Mouse (Mus musculus): ENCODE measurements at regions not wholly inside any gene's neighbourhood (a gene's known extent, or its start where the extent isn't known, plus 50 kb on each side); places are given as distances from the start of the nearest gene placed in this dataset.

GRCm38 (mm10) chr3:143379193-143379592 lies 497.4 kb upstream of the Pkn2 start:
- H3K36me3 ChIP-seq = no peaks in the 10 kb centered on the region
- 0 out of 2 replicates have a peak, but pooled peaks cover 4% of the 10 kb centered on the region for H3K4me1 ChIP-seq

GRCm38 (mm10) chr3:143377446-143377845 lies 495.6 kb upstream of the Pkn2 start:
- Histone ChIP-seq H3K4me2 (no peak overlapping the region), H3K4me3 (replicated peaks) (no peak overlapping the region), H3K27me3 (no peaks in the 10 kb centered on the region), H3K36me3 (no peaks in the 10 kb centered on the region), H3K4me1 (0 out of 2 replicates have a peak, but pooled peaks cover 4% of the 10 kb centered on the region), H3K27ac (no peak overlapping the region), H3K9me3 (replicated peaks) (no peaks in the 10 kb centered on the region), H3K9ac (no peak overlapping the region)
- no peak for ATAC-seq (replicated peaks; ENCODE audit: low FRiP score)
- WGBS = 86% methylated on average over 5 of the region's 5 CpGs

More at GRCm38 (mm10) chr3:143379193-143379592, 497.4 kb upstream of the Pkn2 start:
- Histone ChIP-seq H3K9ac (no peak overlapping the region), H3K4me3 (replicated peaks) (no peak overlapping the region), H3K4me2 (no peak overlapping the region), H3K27ac (no peak overlapping the region), H3K9me3 (replicated peaks) (no peaks in the 10 kb centered on the region), H3K27me3 (no peaks in the 10 kb centered on the region)
- peak; percentile 90 for ATAC-seq (replicated peaks; ENCODE audit: low FRiP score)
- WGBS = 11% methylated on average over 13 of the region's 13 CpGs

- 31% methylated on average over 10 of the region's 10 CpGs for WGBS
Measured at GRCm38 (mm10) chr3:143375527-143376061, 493.8 kb upstream of the Pkn2 start.

GRCm38 (mm10) chr3:143373501-143373900 lies 491.7 kb upstream of the Pkn2 start:
- no peak overlapping the region for H3K9ac ChIP-seq
- WGBS = 89% methylated on average over 1 of the region's 1 CpGs
- no peaks in the 10 kb centered on the region for H3K27me3 ChIP-seq
- H3K4me2 ChIP-seq = no peak overlapping the region
- H3K4me3 ChIP-seq (replicated peaks) = no peak overlapping the region
- no peaks in the 10 kb centered on the region for H3K9me3 ChIP-seq (replicated peaks)
- H3K36me3 ChIP-seq = no peaks in the 10 kb centered on the region
- 0 out of 2 replicates have a peak, but pooled peaks cover 4% of the 10 kb centered on the region for H3K4me1 ChIP-seq
- H3K27ac ChIP-seq = no peak overlapping the region
- no peak for ATAC-seq (replicated peaks; ENCODE audit: low FRiP score)

More at GRCm38 (mm10) chr3:143375527-143376061, 493.8 kb upstream of the Pkn2 start:
- H3K4me3 ChIP-seq (replicated peaks) = no peak overlapping the region
- 0 out of 2 replicates have a peak, but pooled peaks cover 4% of the 10 kb centered on the region for H3K4me1 ChIP-seq
- ATAC-seq (replicated peaks; ENCODE audit: low FRiP score) = peak; percentile 72
- no peaks in the 10 kb centered on the region for H3K9me3 ChIP-seq (replicated peaks)
- no peak overlapping the region for H3K9ac ChIP-seq
- H3K27me3 ChIP-seq = no peaks in the 10 kb centered on the region
- no peaks in the 10 kb centered on the region for H3K36me3 ChIP-seq
- H3K4me2 ChIP-seq = no peak overlapping the region
- no peak overlapping the region for H3K27ac ChIP-seq

GRCm38 (mm10) chr3:143369002-143369401 lies 487.2 kb upstream of the Pkn2 start:
- Histone ChIP-seq H3K27ac (no peak overlapping the region), H3K4me3 (replicated peaks) (no peak overlapping the region), H3K4me2 (no peak overlapping the region), H3K9ac (no peak overlapping the region), H3K36me3 (no peaks in the 10 kb centered on the region), H3K4me1 (no peaks in the 10 kb centered on the region), H3K27me3 (no peaks in the 10 kb centered on the region), H3K9me3 (replicated peaks) (no peaks in the 10 kb centered on the region)
- WGBS = 97% methylated on average over 1 of the region's 1 CpGs
- no peak for ATAC-seq (replicated peaks; ENCODE audit: low FRiP score)

GRCm38 (mm10) chr3:143340032-143340431 lies 458.2 kb upstream of the Pkn2 start:
- 79% methylated on average over 7 of the region's 7 CpGs for WGBS
- H3K9me3 ChIP-seq (replicated peaks) = no peaks in the 10 kb centered on the region
- no peak overlapping the region for H3K9ac ChIP-seq
- H3K4me1 ChIP-seq = no peaks in the 10 kb centered on the region
- H3K27ac ChIP-seq = no peak overlapping the region
- H3K27me3 ChIP-seq = no peaks in the 10 kb centered on the region
- H3K4me3 ChIP-seq (replicated peaks) = no peak overlapping the region
- no peaks in the 10 kb centered on the region for H3K36me3 ChIP-seq
- no peak overlapping the region for H3K4me2 ChIP-seq
- ATAC-seq (replicated peaks; ENCODE audit: low FRiP score) = peak; percentile 87

- ATAC-seq (replicated peaks; ENCODE audit: low FRiP score) = peak; percentile 82
- 0 out of 2 replicates have a peak overlapping the region, but pooled peaks have one; percentile 32 for H3K27ac ChIP-seq
- 72% methylated on average over 3 of the region's 3 CpGs for WGBS
Measured at GRCm38 (mm10) chr3:143333339-143333738, 451.5 kb upstream of the Pkn2 start.

GRCm38 (mm10) chr3:143328521-143328920 lies 446.7 kb upstream of the Pkn2 start:
- Histone ChIP-seq H3K36me3 (no peaks in the 10 kb centered on the region), H3K9ac (no peak overlapping the region), H3K27me3 (no peaks in the 10 kb centered on the region), H3K9me3 (replicated peaks) (no peaks in the 10 kb centered on the region), H3K27ac (no peak overlapping the region), H3K4me1 (no peaks in the 10 kb centered on the region), H3K4me3 (replicated peaks) (no peak overlapping the region), H3K4me2 (no peak overlapping the region)
- no peak for ATAC-seq (replicated peaks; ENCODE audit: low FRiP score)

More at GRCm38 (mm10) chr3:143333339-143333738, 451.5 kb upstream of the Pkn2 start:
- no peak overlapping the region for H3K9ac ChIP-seq
- H3K4me1 ChIP-seq = no peaks in the 10 kb centered on the region
- H3K4me2 ChIP-seq = no peak overlapping the region
- H3K4me3 ChIP-seq (replicated peaks) = no peak overlapping the region
- no peaks in the 10 kb centered on the region for H3K27me3 ChIP-seq
- no peaks in the 10 kb centered on the region for H3K9me3 ChIP-seq (replicated peaks)
- H3K36me3 ChIP-seq = no peaks in the 10 kb centered on the region

GRCm38 (mm10) chr3:143327652-143328051 lies 445.8 kb upstream of the Pkn2 start:
- Histone ChIP-seq H3K27me3 (no peaks in the 10 kb centered on the region), H3K9ac (no peak overlapping the region), H3K36me3 (no peaks in the 10 kb centered on the region), H3K4me2 (no peak overlapping the region), H3K4me3 (replicated peaks) (no peak overlapping the region), H3K9me3 (replicated peaks) (no peaks in the 10 kb centered on the region), H3K27ac (no peak overlapping the region), H3K4me1 (no peaks in the 10 kb centered on the region)
- no peak for ATAC-seq (replicated peaks; ENCODE audit: low FRiP score)
- 68% methylated on average over 4 of the region's 4 CpGs for WGBS

GRCm38 (mm10) chr3:143316457-143316856 lies 434.7 kb upstream of the Pkn2 start:
- Histone ChIP-seq H3K27me3 (no peaks in the 10 kb centered on the region), H3K4me1 (no peaks in the 10 kb centered on the region), H3K9me3 (replicated peaks) (no peaks in the 10 kb centered on the region), H3K9ac (no peak overlapping the region), H3K4me2 (no peak overlapping the region), H3K36me3 (no peaks in the 10 kb centered on the region), H3K4me3 (replicated peaks) (no peak overlapping the region), H3K27ac (no peak overlapping the region)
- ATAC-seq (replicated peaks; ENCODE audit: low FRiP score) = no peak
- WGBS = 62% methylated on average over 7 of the region's 7 CpGs

GRCm38 (mm10) chr3:143291793-143292192 lies 410.0 kb upstream of the Pkn2 start:
- no peaks in the 10 kb centered on the region for H3K36me3 ChIP-seq
- H3K4me2 ChIP-seq = no peak overlapping the region
- no peak overlapping the region for H3K4me3 ChIP-seq (replicated peaks)
- 82% methylated on average over 4 of the region's 4 CpGs for WGBS
- H3K4me1 ChIP-seq = no peaks in the 10 kb centered on the region
- no peaks in the 10 kb centered on the region for H3K9me3 ChIP-seq (replicated peaks)
- H3K27me3 ChIP-seq = no peaks in the 10 kb centered on the region
- no peak overlapping the region for H3K27ac ChIP-seq
- no peak for ATAC-seq (replicated peaks; ENCODE audit: low FRiP score)
- H3K9ac ChIP-seq = no peak overlapping the region

- no peak for ATAC-seq (replicated peaks; ENCODE audit: low FRiP score)
- Histone ChIP-seq H3K27ac (no peak overlapping the region), H3K4me2 (no peak overlapping the region), H3K4me1 (no peaks in the 10 kb centered on the region), H3K27me3 (no peaks in the 10 kb centered on the region), H3K9me3 (replicated peaks) (no peaks in the 10 kb centered on the region), H3K9ac (no peak overlapping the region), H3K36me3 (no peaks in the 10 kb centered on the region), H3K4me3 (replicated peaks) (no peak overlapping the region)
- 89% methylated on average over 6 of the region's 6 CpGs for WGBS
Measured at GRCm38 (mm10) chr3:143264132-143264531, 382.3 kb upstream of the Pkn2 start.

- no peak for ATAC-seq (replicated peaks; ENCODE audit: low FRiP score)
- H3K27me3 ChIP-seq = no peaks in the 10 kb centered on the region
- no peaks in the 10 kb centered on the region for H3K4me1 ChIP-seq
- no peak overlapping the region for H3K4me2 ChIP-seq
- 87% methylated on average over 1 of the region's 1 CpGs for WGBS
- no peak overlapping the region for H3K27ac ChIP-seq
- H3K9ac ChIP-seq = no peak overlapping the region
- no peaks in the 10 kb centered on the region for H3K9me3 ChIP-seq (replicated peaks)
- no peaks in the 10 kb centered on the region for H3K36me3 ChIP-seq
- H3K4me3 ChIP-seq (replicated peaks) = no peak overlapping the region
Measured at GRCm38 (mm10) chr3:143252643-143253042, 370.8 kb upstream of the Pkn2 start.
